Mouse (Mus musculus) frontal cortex, postnatal 14 days (tissue): ENCODE data around the gene Snrk.
A peak's percentile ranks its signal among the peaks of the same experiment; 100 is the strongest.

Experiments used
- DNase-seq, 2 experiments: peaks; one replicate each; pipeline ENCODE4 v3.0.0; 2022; ENCODE audit warnings: low spot score in 2 of 2

The Snrk gene

DNA sequence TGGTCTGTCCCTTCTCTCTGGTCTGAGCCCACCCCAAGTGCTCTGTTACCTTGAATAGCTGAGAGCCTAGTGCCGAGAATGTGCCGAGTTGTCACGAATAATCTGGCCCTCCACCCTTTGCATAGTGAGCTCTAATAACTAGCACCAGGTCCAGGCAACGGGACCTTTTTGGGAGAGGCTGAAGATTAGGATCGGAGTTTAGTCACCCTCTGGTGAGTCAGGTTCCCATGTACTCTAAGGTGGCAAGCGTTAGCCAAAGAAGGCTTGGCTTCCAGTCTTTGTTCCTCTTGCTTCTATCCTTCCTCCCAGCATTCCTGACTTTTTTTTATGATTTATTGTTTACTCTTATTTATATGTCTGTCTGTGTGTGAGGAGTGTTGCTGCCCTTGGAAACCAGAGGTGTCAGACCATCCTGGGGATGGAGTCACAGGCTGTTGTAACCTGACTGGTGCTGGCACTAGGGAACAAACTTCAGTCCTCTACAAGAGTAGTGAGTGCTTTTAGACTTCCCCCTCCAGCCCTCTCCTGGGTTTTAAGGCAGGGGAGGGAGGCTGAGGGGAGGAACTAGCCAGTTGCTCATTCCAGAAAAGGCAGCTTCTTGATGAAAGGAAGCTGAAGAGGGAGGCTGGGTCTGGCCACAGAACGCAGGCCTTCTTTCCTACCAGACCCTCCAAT is 9.2 kb upstream of the Snrk start:
- DNase-seq, result no peak

DNA sequence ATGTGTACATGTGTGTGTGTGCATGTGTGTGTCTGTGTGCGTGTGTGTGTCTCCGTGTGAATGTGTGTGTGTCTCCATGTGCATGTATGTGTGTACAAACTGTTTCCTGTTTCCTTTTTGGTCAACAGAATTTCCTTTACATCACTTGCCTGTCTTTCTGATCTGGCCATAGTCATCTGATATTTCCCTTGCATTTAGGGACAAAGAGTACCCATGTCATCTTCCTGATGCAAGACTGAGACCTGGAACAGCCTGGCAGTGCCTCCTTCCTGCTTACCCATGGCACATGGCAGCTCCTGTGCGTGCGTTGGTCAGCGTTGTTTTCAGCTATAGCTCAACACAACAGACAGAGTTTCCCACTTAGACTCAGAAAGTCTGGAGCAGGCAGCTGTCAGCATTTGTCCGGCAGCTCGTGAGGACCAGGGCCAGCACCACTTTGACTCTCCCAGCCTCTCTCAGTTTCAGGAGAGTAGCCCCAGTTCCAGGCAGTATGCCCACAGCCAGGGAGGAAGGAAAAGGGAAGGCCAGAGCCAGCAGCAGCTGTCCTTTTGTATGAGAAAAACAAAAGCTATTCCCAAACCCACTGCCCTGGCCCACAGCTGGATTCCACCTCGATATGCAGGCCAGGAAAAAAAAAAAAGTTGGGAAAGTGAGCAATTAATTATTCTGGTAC is 7.4 kb upstream of the Snrk start:
- DNase-seq, result no peak

- no peak for DNase-seq
These were observed 6.6 kb upstream of the Snrk start for GRCm38 (mm10) chr9:122110508-122110907.

DNA sequence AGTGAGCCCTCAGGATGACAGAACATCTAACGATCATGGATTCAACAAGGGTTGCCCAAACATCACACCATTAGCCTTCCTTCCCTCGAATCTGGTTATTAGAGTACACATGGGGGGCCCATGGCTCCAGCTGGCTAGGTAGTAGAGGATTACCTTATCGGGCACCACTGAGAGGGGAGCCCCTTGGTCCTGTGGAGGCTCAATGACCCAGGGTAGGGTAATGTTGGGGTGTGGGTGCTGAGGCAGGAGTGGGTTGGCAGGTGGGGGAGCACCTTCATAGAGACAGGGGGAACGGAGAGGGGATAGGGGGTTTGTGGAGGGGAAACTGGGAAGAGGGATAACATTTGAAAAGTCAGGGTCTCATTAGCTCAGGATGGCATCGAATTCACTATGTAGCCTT is 6.1 kb upstream of the Snrk start:
- no peak for DNase-seq

DNA sequence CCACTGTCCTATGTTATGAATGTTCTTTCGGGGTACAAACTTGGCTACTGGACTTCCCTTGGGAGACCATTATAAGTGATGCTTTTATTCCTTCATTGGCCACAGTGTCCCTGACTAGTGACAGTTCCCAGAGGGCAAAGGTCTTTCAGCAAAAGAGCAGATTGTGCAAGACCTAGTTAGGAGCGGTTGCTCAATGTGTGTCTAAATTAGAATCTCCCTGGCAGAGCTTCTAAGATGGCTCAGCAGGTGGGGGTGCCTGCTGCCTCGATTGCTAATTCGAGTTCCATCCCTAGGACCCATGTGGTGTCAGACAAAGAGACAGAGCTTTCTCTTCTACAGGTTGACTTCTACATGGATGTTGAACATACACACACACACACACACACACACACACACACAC is 1.5 kb upstream of the Snrk start:
- DNase-seq, result no peak

DNA sequence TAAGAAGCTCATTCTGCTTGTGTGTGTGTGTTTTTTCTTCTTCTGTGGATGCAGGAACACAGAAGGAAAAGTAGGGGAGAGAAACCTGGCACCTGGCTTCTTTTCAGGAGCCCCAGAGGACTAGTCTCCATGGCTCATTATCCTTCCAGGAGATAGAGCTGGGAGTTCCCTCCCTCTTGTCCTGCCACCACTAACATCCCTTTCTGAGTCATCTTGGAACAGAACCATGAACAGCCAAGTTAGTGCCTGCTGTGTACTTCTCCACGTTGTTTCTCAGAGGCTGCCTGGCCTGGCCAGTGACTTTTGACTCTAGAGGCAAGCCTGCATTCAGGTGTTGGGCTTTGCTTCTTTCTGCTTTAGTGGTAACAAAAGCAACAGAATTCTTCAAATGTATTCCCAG is 707 bp upstream of the Snrk start:
- DNase-seq, result no peak

DNA sequence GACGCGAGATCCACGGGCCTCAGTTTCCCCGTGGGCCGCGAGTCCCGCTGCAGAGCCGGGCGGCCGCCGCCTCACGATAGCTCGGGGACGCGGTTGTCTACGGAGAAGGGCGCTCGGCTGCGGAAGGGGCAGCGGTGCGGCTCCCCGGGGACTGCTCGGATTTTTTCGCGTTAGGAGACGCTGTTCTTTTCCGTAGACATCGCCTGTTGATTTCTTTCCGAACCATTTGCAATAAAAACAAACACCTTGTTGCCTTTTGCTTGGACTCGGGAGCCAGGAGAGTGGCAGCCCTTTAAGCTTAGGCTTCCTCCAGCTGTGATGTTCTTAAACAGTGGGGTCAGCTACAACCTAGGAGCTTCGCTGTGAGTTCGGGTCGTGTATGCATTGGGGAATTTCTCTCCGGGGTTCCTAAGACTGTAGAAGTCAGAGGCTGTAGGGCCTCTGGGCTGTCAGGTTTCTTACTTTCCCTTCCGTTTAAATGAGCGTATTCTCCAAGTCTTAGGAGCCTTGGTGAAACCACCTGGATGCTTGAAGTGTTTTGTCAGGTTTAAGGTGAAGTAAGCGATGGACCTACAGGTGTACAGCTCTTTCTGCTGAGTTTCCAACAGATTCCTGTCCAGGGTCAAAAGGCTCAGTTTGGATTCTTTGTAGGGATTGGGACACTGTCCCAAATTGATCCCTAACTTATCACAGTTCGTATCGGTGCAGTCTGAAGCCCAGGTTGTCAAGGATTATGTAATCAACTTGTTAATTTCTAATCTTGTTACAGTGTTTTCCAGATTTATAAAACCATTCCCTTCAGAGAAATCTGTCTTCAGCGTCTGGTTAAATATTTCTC is 845 bp downstream of the Snrk start:
- peak in 1 of 2 experiments; percentile 32 for DNase-seq

DNA sequence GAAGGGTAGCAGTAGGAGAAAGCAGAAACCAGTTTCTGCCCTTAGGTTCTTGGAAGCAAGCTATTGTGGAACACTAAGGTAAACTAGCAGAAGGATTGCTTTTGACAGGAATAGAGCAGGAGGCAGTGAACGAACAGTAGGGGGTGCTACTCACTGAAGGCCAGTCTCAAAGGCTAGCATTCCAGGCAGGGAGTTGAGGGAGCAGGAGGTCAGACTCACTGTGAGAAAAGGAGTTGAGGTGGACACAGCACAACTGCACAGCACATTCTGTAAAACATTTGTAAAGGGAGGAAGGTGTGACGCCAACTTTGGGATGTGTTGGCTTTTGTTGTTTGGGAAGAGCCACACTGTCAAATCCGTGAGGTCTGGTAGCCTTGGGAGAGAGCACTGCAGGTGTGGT is 3.0 kb downstream of the Snrk start:
- DNase-seq, result no peak

DNA sequence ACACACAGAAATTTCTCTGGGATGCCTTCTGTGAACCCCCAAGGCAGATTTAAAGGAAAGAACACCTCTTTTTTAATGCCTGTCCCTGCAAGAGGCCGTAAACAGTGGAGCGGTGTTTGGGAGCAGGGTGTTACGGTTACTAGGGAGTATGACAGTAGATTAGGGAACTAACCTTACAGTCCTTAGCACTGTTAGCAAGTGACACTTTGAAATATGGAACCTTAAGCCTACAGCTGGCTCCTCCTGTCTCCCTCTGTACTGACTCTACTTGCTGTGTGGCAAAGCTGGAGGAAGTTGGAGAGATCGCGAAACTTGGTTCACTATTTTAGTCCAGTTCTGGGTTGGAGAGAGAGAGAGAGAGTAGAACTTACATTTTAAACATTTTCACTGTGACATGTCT is 5.0 kb downstream of the Snrk start:
- DNase-seq, result no peak

- no peak for DNase-seq
These were observed 6.1 kb downstream of the Snrk start for GRCm38 (mm10) chr9:122123181-122123580.

DNA sequence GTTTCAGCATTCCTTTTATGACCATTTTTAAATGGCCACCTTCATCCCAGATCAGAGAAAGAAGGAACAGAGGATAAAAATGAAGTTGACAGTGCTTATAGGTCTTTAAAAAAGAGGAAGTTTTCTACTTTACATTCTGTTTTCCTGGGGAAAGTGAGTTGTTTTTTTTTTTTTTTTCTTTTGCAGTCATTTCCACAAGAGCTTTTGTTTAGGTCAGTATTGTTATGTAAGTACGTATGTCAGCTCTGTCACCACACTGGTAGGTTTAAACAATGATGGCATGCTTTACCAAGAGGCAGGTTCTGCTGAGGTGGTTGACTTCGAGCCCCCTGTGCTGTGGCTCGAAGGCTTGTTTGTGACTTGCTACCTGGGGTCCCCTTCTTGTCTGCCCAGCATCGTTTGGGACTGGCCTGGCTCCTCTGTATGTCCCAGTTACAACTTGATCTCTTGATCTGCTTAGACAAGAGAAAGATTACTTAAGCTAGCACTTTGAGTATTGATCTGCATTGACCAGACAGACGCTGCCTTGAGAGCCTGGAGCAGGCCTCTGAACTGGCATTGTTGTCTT is 8.7 kb downstream of the Snrk start:
- DNase-seq, result no peak

- no peak for DNase-seq
These were observed 9.7 kb downstream of the Snrk start for GRCm38 (mm10) chr9:122126790-122127189.

- DNase-seq, result no peak
These were observed 10.3 kb downstream of the Snrk start for GRCm38 (mm10) chr9:122127271-122127785.

GRCm38 (mm10) chr9:122128686-122129085 is 11.6 kb downstream of the Snrk start:
- DNase-seq, result no peak

- DNase-seq, result no peak
These were observed 13.6 kb downstream of the Snrk start for GRCm38 (mm10) chr9:122130666-122131065.

DNA sequence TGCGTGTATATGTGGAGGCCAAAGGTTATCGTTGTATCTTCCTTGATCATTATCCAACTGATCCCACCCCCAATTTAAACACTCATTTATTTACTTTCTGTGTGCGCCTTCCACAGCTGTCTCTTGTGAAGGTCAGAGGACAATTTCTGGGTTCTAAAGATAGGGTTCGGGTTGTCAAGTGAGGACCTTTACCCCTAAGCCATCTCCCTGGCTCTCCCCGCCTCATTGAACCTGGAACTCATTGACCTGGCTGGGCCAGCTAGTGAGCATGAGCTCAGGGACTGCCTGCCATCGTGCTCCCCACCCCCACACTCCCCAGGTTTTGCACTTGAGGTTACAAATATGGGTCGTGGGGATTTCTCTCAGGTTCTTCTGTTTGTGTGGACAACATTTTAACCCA is 15.1 kb downstream of the Snrk start:
- no peak for DNase-seq

- DNase-seq, result no peak
These were observed 18.2 kb downstream of the Snrk start for GRCm38 (mm10) chr9:122135095-122135884.

GRCm38 (mm10) chr9:122135885-122136170 is 18.8 kb downstream of the Snrk start:
- DNase-seq, result no peak

DNA sequence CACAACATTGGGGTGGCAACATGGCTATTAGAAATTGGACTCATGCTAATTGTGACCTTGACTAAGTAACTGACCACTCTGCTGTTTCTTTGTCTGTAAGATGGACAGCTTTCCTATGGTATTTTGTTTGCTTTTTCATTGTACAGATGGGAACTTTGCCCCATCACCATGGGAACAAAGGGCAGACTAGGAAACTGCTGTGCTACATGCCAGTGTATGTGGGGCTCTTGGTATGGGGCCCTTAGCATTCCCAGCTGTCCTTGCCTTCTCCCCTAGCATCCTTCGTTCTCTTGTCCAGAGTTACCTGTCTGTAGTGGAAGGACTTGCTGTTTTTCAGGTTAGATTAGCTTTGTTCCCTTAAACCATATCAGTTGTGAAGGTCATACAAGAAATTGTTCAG is 20.9 kb downstream of the Snrk start:
- DNase-seq, result no peak

- DNase-seq, result no peak
These were observed 21.4 kb downstream of the Snrk start for GRCm38 (mm10) chr9:122138371-122139029.

DNA sequence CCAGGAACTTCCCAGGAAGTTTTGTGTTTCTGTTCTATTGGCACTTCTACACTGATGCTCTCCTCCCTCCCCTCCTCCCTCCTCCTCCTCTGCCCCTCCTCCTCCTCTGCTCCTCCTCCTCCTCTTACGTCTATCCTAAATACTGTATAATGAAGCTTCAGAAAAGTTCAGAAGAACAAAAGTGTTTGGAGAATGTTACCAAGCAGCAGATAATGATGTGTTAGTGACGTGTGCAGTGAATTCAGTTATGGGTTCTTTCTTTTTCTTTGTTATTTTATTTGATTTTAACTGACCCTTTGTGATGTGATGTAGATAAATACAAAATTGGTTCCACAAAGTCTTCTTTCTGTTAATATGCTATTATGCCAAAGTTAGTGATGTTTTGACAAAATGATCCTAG is 22.2 kb downstream of the Snrk start:
- DNase-seq, result no peak
